Mouse (Mus musculus): ENCODE measurements around the gene Cacnb4. TPM values are rescaled to one million over a fixed set of nuclear protein-coding genes. Genes with fewer than 3 reads are reported as not detected.

The Cacnb4 gene
- total and polyA plus RNA-seq, 2 experiments from 2014 or later: 12.5 to 13.3 TPM

- Histone ChIP-seq H3K9ac (replicated peaks; ENCODE audit: low read length, poor library complexity, severe bottlenecking) (no peak overlapping the region), H3K27ac (ENCODE audit: low read depth, low read length) (no peak overlapping the region), H3K27me3 (ENCODE audit: insufficient read depth, low read length) (no peaks in the 10 kb centered on the region), H3K9me3 (ENCODE audit: low read length) (no peaks in the 10 kb centered on the region), H3K4me1 (ENCODE audit: insufficient read depth, low read length) (no peaks in the 10 kb centered on the region), H3K4me3 (ENCODE audit: low read depth, low read length) (no peak overlapping the region), H3K4me2 (ENCODE audit: low read depth, low read length, poor library complexity, severe bottlenecking) (no peak overlapping the region), H3K36me3 (ENCODE audit: insufficient read depth, low read length) (no peaks in the 10 kb centered on the region)
- ATAC-seq (ENCODE audit: low FRiP score) (no peak), DNase-seq (ENCODE audit: low spot score) (no peak)
- WGBS: 92% methylated on average over 7 of the region's 7 CpGs
- TF ChIP-seq CTCF (IDR thresholded peaks at IDR 0.05): no peak
Measured at GRCm38 (mm10) chr2:52523056-52523715, 153.4 kb downstream of the Cacnb4 start.

- no peak for ATAC-seq (ENCODE audit: low FRiP score)
- 91% methylated on average over 1 of the region's 1 CpGs for WGBS
- H3K36me3 ChIP-seq (ENCODE audit: insufficient read depth, low read length): no peaks in the 10 kb centered on the region
Measured at GRCm38 (mm10) chr2:52521012-52521411, 155.6 kb downstream of the Cacnb4 start.

GRCm38 (mm10) chr2:52518740-52519139, 157.9 kb downstream of the Cacnb4 start:
- TF ChIP-seq CTCF (IDR thresholded peaks at IDR 0.05): no peak
- Histone ChIP-seq H3K9me3 (ENCODE audit: low read length) (no peaks in the 10 kb centered on the region), H3K27ac (ENCODE audit: low read depth, low read length) (no peak overlapping the region), H3K4me3 (ENCODE audit: low read depth, low read length) (no peak overlapping the region), H3K4me2 (ENCODE audit: low read depth, low read length, poor library complexity, severe bottlenecking) (no peak overlapping the region), H3K27me3 (ENCODE audit: insufficient read depth, low read length) (no peaks in the 10 kb centered on the region), H3K36me3 (ENCODE audit: insufficient read depth, low read length) (no peaks in the 10 kb centered on the region), H3K9ac (replicated peaks; ENCODE audit: low read length, poor library complexity, severe bottlenecking) (no peak overlapping the region), H3K4me1 (ENCODE audit: insufficient read depth, low read length) (no peaks in the 10 kb centered on the region)
- WGBS: 91% methylated on average over 4 of the region's 4 CpGs
- DNase-seq (ENCODE audit: low spot score): no peak
- ATAC-seq (ENCODE audit: low FRiP score): no peak

More at GRCm38 (mm10) chr2:52521012-52521411, 155.6 kb downstream of the Cacnb4 start:
- no peak for TF ChIP-seq CTCF (IDR thresholded peaks at IDR 0.05)
- H3K4me1 ChIP-seq (ENCODE audit: insufficient read depth, low read length): no peaks in the 10 kb centered on the region
- H3K9ac ChIP-seq (replicated peaks; ENCODE audit: low read length, poor library complexity, severe bottlenecking): no peak overlapping the region
- no peak overlapping the region for H3K27ac ChIP-seq (ENCODE audit: low read depth, low read length)
- no peaks in the 10 kb centered on the region for H3K27me3 ChIP-seq (ENCODE audit: insufficient read depth, low read length)
- H3K9me3 ChIP-seq (ENCODE audit: low read length): no peaks in the 10 kb centered on the region
- H3K4me2 ChIP-seq (ENCODE audit: low read depth, low read length, poor library complexity, severe bottlenecking): no peak overlapping the region
- no peak overlapping the region for H3K4me3 ChIP-seq (ENCODE audit: low read depth, low read length)
- DNase-seq (ENCODE audit: low spot score): no peak

- H3K4me1 ChIP-seq (ENCODE audit: insufficient read depth, low read length): no peaks in the 10 kb centered on the region
- no peak overlapping the region for H3K4me3 ChIP-seq (ENCODE audit: low read depth, low read length)
- H3K36me3 ChIP-seq (ENCODE audit: insufficient read depth, low read length): no peaks in the 10 kb centered on the region
- DNase-seq (ENCODE audit: low spot score) (no peak), ATAC-seq (ENCODE audit: low FRiP score) (no peak)
- H3K9me3 ChIP-seq (ENCODE audit: low read length): no peaks in the 10 kb centered on the region
- TF ChIP-seq CTCF (IDR thresholded peaks at IDR 0.05): no peak
- H3K4me2 ChIP-seq (ENCODE audit: low read depth, low read length, poor library complexity, severe bottlenecking): no peak overlapping the region
- WGBS: 89% methylated on average over 3 of the region's 3 CpGs
- H3K27me3 ChIP-seq (ENCODE audit: insufficient read depth, low read length): no peaks in the 10 kb centered on the region
- H3K9ac ChIP-seq (replicated peaks; ENCODE audit: low read length, poor library complexity, severe bottlenecking): no peak overlapping the region
- no peak overlapping the region for H3K27ac ChIP-seq (ENCODE audit: low read depth, low read length)
Measured at GRCm38 (mm10) chr2:52516534-52516933, 160.1 kb downstream of the Cacnb4 start.

GRCm38 (mm10) chr2:52512865-52513388, 163.7 kb downstream of the Cacnb4 start:
- no peak overlapping the region for H3K9ac ChIP-seq (replicated peaks; ENCODE audit: low read length, poor library complexity, severe bottlenecking)
- no peak for DNase-seq (ENCODE audit: low spot score)
- no peak overlapping the region for H3K4me2 ChIP-seq (ENCODE audit: low read depth, low read length, poor library complexity, severe bottlenecking)
- H3K4me3 ChIP-seq (ENCODE audit: low read depth, low read length): no peak overlapping the region
- no peak for TF ChIP-seq CTCF (IDR thresholded peaks at IDR 0.05)
- no peaks in the 10 kb centered on the region for H3K27me3 ChIP-seq (ENCODE audit: insufficient read depth, low read length)
- H3K9me3 ChIP-seq (ENCODE audit: low read length): no peaks in the 10 kb centered on the region
- ATAC-seq (ENCODE audit: low FRiP score): no peak
- no peak overlapping the region for H3K27ac ChIP-seq (ENCODE audit: low read depth, low read length)
- H3K4me1 ChIP-seq (ENCODE audit: insufficient read depth, low read length): no peaks in the 10 kb centered on the region
- H3K36me3 ChIP-seq (ENCODE audit: insufficient read depth, low read length): no peaks in the 10 kb centered on the region
- WGBS: 63% methylated on average over 3 of the region's 3 CpGs

GRCm38 (mm10) chr2:52512206-52512605, 164.4 kb downstream of the Cacnb4 start:
- no peaks in the 10 kb centered on the region for H3K4me1 ChIP-seq (ENCODE audit: insufficient read depth, low read length)
- no peaks in the 10 kb centered on the region for H3K36me3 ChIP-seq (ENCODE audit: insufficient read depth, low read length)
- H3K9me3 ChIP-seq (ENCODE audit: low read length): no peaks in the 10 kb centered on the region
- WGBS: 29% methylated on average over 2 of the region's 3 CpGs
- DNase-seq (ENCODE audit: low spot score) (no peak), ATAC-seq (ENCODE audit: low FRiP score) (no peak)
- H3K27ac ChIP-seq (ENCODE audit: low read depth, low read length): no peak overlapping the region
- H3K27me3 ChIP-seq (ENCODE audit: insufficient read depth, low read length): no peaks in the 10 kb centered on the region
- H3K9ac ChIP-seq (replicated peaks; ENCODE audit: low read length, poor library complexity, severe bottlenecking): no peak overlapping the region; the same call in 1 of the 2 replicates
- no peak overlapping the region for H3K4me3 ChIP-seq (ENCODE audit: low read depth, low read length)
- TF ChIP-seq CTCF (IDR thresholded peaks at IDR 0.05): no peak
- peak overlapping the region; percentile 18; the same call in 1 of the 2 replicates for H3K4me2 ChIP-seq (ENCODE audit: low read depth, low read length, poor library complexity, severe bottlenecking)
